Mouse (Mus musculus) embryo, embryonic 11.5 days (tissue): ENCODE measurements at regions not wholly inside any gene's neighbourhood (a gene's known extent, or its start where the extent isn't known, plus 50 kb on each side); places are given as distances from the start of the nearest gene placed in this dataset.

Source experiments
- DNase-seq: peaks from one replicate; pipeline ENCODE4 v3.0.0-alpha.2; 2012; ENCODE audit warnings: low read depth, low spot score

DNA sequence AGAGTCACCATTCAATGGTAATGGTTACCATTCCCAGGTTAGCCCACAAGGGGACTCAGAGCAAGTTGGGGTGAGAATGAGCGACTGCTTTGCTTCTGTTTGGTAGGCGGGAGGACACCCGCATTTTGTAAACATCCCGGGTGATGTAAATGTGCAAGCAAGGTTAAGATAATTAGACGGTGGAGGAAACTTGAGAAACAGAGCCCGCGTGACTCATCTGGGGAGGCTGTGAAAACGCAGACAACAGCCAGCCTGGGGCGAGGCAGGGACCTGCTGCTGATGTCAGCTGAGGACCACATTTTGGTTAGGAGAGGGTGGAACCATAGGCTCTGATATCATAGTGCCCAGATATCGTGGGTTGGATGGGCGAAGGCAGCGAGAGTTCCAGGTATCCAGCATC is 52.6 kb upstream of the Zbtb40 start:
- no peak for DNase-seq

- no peak for DNase-seq
Observed at GRCm38 (mm10) chr4:137100756-137101155, 52.2 kb upstream of the Zbtb40 start.
